Mouse (Mus musculus) CH12.LX (cell line): ENCODE measurements around the gene Stx8.

Experiments used
- CTCF ChIP-seq, 2 experiments: IDR thresholded peaks in 1 of 2; conservative IDR thresholded peaks in 1 of 2; 2 replicates each; pipeline ENCODE4 v1.5.1; 2011 to 2012; ENCODE audit warnings: low read depth in 2 of 2, low read length in 2 of 2, improper control_type of control experiment in 1 of 2, inconsistent platforms in 1 of 2, mild to moderate bottlenecking in 1 of 2, moderate library complexity in 1 of 2
- E2F4 ChIP-seq: IDR thresholded peaks from 2 replicates; pipeline ENCODE4 v1.6.1; 2011; ENCODE audit warnings: low read depth, low read length, improper control_type of control experiment; ENCODE audit not compliant: insufficient replicate concordance
- ELF1 ChIP-seq: IDR thresholded peaks from 2 replicates; pipeline ENCODE4 v1.6.1; 2014; ENCODE audit warnings: low read depth, mild to moderate bottlenecking, inconsistent platforms, low read length, improper control_type of control experiment
- EP300 ChIP-seq: IDR thresholded peaks from 2 replicates; pipeline ENCODE4 v1.6.1; 2011; ENCODE audit warnings: low read length, improper control_type of control experiment
- KAT2A ChIP-seq: IDR thresholded peaks from 2 replicates; pipeline ENCODE4 v1.6.1; 2012; ENCODE audit warnings: low read length, improper control_type of control experiment, inconsistent platforms; ENCODE audit not compliant: insufficient replicate concordance
- MAX ChIP-seq: IDR thresholded peaks from 2 replicates; pipeline ENCODE4 v1.6.1; 2011; ENCODE audit warnings: low read length, improper control_type of control experiment
- MAZ ChIP-seq: IDR thresholded peaks from 2 replicates; pipeline ENCODE4 v1.6.1; 2012; ENCODE audit warnings: low read depth, mild to moderate bottlenecking, inconsistent platforms, low read length, improper control_type of control experiment, moderate library complexity
- MXI1 ChIP-seq: IDR thresholded peaks from 2 replicates; pipeline ENCODE4 v1.6.1; 2011; ENCODE audit warnings: mild to moderate bottlenecking, low read depth, low read length, improper control_type of control experiment
- NELFE ChIP-seq: IDR thresholded peaks from 2 replicates; pipeline ENCODE4 v1.6.1; 2011; ENCODE audit warnings: low read depth, low read length, improper control_type of control experiment
- SIN3A ChIP-seq: IDR thresholded peaks from 2 replicates; pipeline ENCODE4 v1.6.1; 2012; ENCODE audit warnings: low read length, improper control_type of control experiment, inconsistent platforms
- SMC3 ChIP-seq: IDR thresholded peaks from 2 replicates; pipeline ENCODE4 v1.6.1; 2011; ENCODE audit warnings: low read depth, low read length, improper control_type of control experiment
- TCF12 ChIP-seq: IDR thresholded peaks from 2 replicates; pipeline ENCODE4 v1.6.1; 2014; ENCODE audit warnings: low read depth, mild to moderate bottlenecking, inconsistent platforms, low read length, improper control_type of control experiment
- USF1 ChIP-seq: IDR thresholded peaks from 2 replicates; pipeline ENCODE4 v1.6.1; 2014; ENCODE audit warnings: low read depth, mild to moderate bottlenecking, inconsistent platforms, low read length, improper control_type of control experiment
- ZMIZ1 ChIP-seq: IDR thresholded peaks from 2 replicates; pipeline ENCODE4 v1.6.1; 2012; ENCODE audit warnings: low read depth, mild to moderate bottlenecking, inconsistent platforms, low read length, improper control_type of control experiment

DNA sequence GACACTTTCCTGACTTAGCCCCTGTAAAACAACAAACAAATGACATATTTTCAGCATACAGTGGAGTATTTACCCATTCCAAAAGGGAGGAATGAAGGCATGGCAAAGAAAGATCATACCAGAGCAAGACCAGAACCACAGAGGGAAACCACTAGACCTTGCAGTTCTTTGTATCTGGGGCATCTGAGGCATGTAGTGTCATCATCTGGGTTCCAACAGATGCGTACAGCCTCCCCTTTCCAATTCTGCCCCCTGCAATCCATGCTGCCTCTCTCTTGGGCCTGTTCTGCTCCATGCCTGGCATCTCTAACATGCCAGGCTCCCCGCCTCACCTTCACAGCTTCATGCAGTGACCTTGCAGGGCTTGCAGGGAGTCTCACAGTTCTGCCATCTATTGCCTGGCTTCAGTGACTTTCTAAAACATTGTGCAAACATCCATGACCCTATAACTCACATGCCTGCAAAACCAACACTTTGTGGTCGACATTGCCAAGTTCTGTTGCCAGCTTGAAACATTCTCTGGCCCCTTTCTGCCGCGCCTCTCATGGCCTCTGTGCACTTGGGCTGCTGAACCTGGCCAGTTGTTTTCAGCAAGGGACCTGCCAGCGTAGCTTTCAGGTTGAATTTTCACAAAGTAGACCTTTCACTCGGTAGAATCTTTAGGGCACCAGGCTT lies 206.1 kb downstream of the Stx8 start:
- TF ChIP-seq ZMIZ1 (no peak), USF1 (no peak), MXI1 (no peak), KAT2A (no peak), MAX (no peak), SMC3 (no peak), SIN3A (no peak), E2F4 (no peak), TCF12 (no peak), MAZ (no peak), CTCF (conservative IDR thresholded peaks at IDR 0.05 in 1 of 2, IDR thresholded peaks at IDR 0.05 in 1 of 2; ENCODE audit: low read depth in 2 of 2, low read length in 2 of 2) (no peak), NELFE (no peak), EP300 (no peak), ELF1 (no peak)
